Mouse (Mus musculus): ENCODE measurements around the gene Ube2h. TPM values are rescaled to one million over a fixed set of nuclear protein-coding genes. Genes with fewer than 3 reads are reported as not detected.

Gene Ube2h
- total and polyA plus RNA-seq, 2 experiments from 2014 or later: 30.4 to 31.9 TPM

DNA sequence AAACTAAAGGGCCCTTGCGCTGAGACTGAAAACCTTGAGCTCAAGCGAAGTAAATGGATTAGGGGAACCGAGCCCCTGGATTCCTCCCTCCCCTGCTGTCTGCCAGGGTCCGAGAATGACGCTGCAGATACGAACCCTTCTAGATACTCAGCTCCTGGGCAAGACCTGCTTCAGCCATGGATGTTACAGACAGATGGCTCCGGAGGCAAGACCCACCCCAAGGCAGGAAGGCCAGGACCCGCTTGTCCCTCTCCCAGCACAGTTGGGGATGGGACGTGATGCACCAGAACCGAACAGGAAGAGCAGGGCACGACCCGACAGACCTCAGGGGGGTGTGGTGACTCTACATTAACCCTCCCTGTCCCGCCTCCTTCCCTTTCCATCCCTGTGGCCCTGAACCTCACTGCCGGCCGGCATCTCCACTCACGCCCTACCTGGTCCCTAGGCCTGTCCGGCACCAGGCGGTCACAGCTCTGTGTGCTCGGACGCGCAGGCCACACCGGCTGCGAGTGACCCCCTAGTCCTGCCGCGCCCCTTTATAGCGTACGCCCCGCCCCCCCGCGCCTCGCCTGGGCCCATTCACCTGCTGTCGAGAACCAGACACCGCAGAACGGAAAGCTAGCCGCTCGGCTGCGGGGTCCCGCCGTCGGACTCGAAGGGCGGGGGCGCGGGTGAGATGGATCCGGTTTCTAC lies 129.0 kb downstream of the Ube2h start:
- WGBS: 1% methylated on average over 45 of the region's 45 CpGs
- H3K4me3 ChIP-seq (ENCODE audit: low read depth, low read length): peak overlapping the region; percentile 43
- peaks cover 8% of the 10 kb centered on the region for H3K4me1 ChIP-seq (ENCODE audit: control insufficient read depth, insufficient read depth)
- no peak for TF ChIP-seq CTCF (IDR thresholded peaks at IDR 0.05; ENCODE audit: low read depth)
- H3K27ac ChIP-seq (ENCODE audit: low read depth): no peak overlapping the region
- DNase-seq (ENCODE audit: low spot score) (no peak), ATAC-seq (ENCODE audit: insufficient read depth, low read depth) (no peak)
- H3K27me3 ChIP-seq (ENCODE audit: control insufficient read depth, insufficient read depth, low read length): peaks cover 100% of the 10 kb centered on the region
- no peak overlapping the region for H3K9ac ChIP-seq (replicated peaks; ENCODE audit: low read depth, low read length)
- H3K4me2 ChIP-seq (ENCODE audit: low read depth, low read length): peak overlapping the region; percentile 39
- H3K9me3 ChIP-seq (replicated peaks; ENCODE audit: control insufficient read depth, low read length): no peaks in the 10 kb centered on the region
- no peaks in the 10 kb centered on the region for H3K36me3 ChIP-seq (replicated peaks; ENCODE audit: control insufficient read depth, insufficient read depth, low read length)

DNA sequence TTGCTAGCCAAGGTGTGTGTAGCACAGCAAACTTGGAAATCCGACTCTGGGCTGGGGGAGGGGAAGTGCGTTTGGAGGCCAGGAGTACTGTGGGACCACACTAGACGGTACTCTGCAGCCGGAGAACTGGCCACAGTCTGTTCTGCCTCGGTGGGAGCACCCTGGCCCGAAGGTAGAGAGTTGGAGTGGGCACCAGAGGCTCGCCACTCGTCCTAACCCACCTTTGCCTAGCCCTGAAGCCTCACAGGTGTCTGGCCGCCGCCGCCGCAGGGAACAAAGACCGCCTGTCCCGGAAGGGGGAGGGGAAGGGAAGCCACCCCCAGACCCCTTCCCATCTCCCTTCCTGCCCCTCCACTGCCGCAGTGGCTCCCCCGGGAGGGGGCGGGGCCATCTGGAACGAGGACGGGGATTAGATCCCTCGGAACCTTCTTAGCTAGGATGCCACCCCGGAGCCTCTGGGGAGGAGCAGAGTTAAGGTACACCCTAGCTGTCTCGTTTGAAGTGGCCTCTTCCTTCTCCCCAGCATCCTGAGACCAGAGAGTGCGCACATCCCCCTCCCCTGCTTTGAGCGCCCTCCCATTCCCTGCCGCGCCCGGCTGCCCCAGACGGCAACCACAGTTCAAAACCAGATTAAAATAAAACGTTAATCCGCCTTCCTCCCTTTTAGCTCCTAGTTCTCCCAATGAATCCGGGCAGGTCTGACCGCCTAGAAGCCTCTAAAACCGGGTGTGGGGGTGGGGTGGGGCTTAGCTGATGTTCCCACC lies 129.7 kb downstream of the Ube2h start:
- ATAC-seq (ENCODE audit: insufficient read depth, low read depth) (no peak), DNase-seq (ENCODE audit: low spot score) (no peak)
- peak overlapping the region; percentile 53 for H3K4me2 ChIP-seq (ENCODE audit: low read depth, low read length)
- no peak overlapping the region for H3K27ac ChIP-seq (ENCODE audit: low read depth)
- peak overlapping the region; percentile 43 for H3K4me3 ChIP-seq (ENCODE audit: low read depth, low read length)
- H3K4me1 ChIP-seq (ENCODE audit: control insufficient read depth, insufficient read depth): peaks cover 8% of the 10 kb centered on the region
- TF ChIP-seq EP300 (IDR thresholded peaks at IDR 0.05; ENCODE audit: low read depth) (no peak), CTCF (IDR thresholded peaks at IDR 0.05; ENCODE audit: low read depth) (no peak)
- peaks cover 100% of the 10 kb centered on the region for H3K27me3 ChIP-seq (ENCODE audit: control insufficient read depth, insufficient read depth, low read length)
- H3K9ac ChIP-seq (replicated peaks; ENCODE audit: low read depth, low read length): no peak overlapping the region
- no peaks in the 10 kb centered on the region for H3K36me3 ChIP-seq (replicated peaks; ENCODE audit: control insufficient read depth, insufficient read depth, low read length)
- under 1% methylated on average over 32 of the region's 33 CpGs for WGBS
- no peaks in the 10 kb centered on the region for H3K9me3 ChIP-seq (replicated peaks; ENCODE audit: control insufficient read depth, low read length)

DNA sequence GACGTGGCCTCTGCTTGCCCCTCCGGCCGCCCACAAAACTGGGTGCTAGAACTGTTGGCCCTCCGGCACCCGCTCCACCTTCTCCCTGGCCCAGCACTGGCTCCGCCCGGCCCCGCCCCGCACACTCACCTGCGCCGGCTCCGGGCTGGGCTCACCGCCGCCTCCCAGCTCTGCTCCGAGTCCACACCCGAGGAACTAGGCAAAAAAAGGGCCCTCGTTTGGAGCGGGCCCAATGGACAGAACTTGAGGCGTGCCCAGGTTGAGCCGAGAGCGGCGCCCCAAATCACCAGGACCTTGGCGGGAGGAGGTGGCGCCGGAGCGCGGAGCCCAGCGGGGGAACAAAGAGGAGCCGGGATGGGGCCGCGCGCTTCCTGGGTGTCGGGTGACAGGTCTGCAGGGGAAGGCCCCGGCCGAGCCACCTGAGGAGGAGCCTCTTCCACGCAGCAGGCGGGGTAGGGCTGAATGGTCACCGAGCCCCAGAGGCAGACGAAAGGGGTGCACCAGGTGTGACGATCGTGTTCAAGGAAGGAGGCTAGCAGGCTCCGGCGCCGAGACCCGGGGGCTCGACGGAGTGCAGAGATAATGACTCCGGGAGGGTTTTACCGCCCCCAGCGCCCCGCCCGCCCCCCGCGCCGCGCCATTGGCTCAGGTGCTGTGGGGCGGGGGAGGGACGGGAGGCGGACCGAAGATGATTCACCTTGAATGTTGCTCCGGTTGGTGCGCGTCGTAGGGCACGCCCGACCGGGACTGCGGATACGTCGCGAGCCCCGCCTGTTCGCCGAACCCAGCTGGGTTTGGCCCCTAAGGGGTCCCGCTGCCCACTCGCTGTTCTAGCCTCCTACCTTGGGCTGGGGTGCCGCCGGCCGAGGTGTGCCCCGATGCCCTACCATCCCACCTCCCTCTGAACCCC lies 130.5 kb downstream of the Ube2h start:
- ATAC-seq (ENCODE audit: insufficient read depth, low read depth): no peak
- no peak for DNase-seq (ENCODE audit: low spot score)
- no peaks in the 10 kb centered on the region for H3K36me3 ChIP-seq (replicated peaks; ENCODE audit: control insufficient read depth, insufficient read depth, low read length)
- no peak overlapping the region for H3K27ac ChIP-seq (ENCODE audit: low read depth)
- H3K27me3 ChIP-seq (ENCODE audit: control insufficient read depth, insufficient read depth, low read length): peaks cover 100% of the 10 kb centered on the region
- peak overlapping the region; percentile 43 for H3K4me3 ChIP-seq (ENCODE audit: low read depth, low read length)
- peaks cover 8% of the 10 kb centered on the region for H3K4me1 ChIP-seq (ENCODE audit: control insufficient read depth, insufficient read depth)
- no peak for TF ChIP-seq CTCF (IDR thresholded peaks at IDR 0.05; ENCODE audit: low read depth)
- no peak for TF ChIP-seq EP300 (IDR thresholded peaks at IDR 0.05; ENCODE audit: low read depth)
- WGBS: under 1% methylated on average over 74 of the region's 80 CpGs
- peak overlapping the region; percentile 53 for H3K4me2 ChIP-seq (ENCODE audit: low read depth, low read length)
- H3K9ac ChIP-seq (replicated peaks; ENCODE audit: low read depth, low read length): no peak overlapping the region
- no peaks in the 10 kb centered on the region for H3K9me3 ChIP-seq (replicated peaks; ENCODE audit: control insufficient read depth, low read length)

DNA sequence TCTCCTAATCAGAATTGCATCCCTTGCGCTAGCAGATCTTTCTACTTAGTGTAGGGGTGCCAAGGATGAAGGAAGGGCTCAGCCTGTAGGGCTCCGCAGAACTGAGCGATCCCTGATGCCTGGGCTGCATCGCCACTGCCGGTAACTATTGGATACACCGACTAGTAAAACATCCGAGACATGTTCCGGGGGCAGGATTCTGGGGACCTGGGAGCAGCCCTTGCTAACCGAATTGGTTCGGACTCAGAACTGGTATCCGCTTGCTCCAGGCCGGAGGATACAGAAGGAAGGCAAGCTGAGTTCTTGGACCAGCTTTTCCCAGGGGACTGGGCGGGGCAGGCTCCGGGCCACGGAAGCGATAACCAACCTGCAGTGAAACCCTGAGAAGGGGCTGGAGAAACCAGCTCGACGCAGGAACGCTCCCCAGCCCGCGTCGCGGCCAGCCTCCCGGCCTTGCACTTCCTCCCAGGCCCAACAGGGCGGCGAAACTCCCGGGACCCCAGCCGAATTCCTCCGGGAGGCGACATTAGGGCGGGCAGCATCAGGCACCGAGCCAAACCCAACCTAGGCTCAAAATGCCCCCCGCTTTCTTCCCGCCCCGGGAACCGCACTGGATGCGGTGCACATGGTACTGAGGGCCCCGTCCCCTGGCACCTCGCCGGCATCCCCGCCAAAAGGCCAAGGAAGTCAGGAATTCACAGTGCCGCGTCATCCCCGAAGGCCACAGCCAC lies 131.4 kb downstream of the Ube2h start:
- ATAC-seq (ENCODE audit: insufficient read depth, low read depth): no peak

DNA sequence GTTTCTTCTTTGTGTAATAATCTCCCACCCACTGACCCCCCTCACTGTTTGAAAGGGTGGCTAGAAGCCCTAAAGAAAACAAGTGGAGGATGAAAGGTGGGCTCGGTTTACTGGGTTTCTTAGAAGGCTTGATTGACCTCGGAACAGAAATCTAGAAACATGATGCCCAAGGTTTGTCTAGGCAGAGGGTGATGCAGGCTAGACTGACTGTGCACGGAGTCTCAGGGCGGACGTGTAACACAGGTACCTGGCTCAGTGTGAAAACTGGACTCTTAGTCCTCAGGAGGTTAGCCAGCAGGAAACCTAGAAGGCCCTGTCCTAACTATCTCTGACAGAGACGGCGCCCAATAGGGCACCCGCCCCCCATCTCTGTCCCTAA lies 131.9 kb downstream of the Ube2h start:
- Histone ChIP-seq H3K4me3 (ENCODE audit: low read depth, low read length) (no peak overlapping the region), H3K27ac (ENCODE audit: low read depth) (no peak overlapping the region), H3K36me3 (replicated peaks; ENCODE audit: control insufficient read depth, insufficient read depth, low read length) (no peaks in the 10 kb centered on the region), H3K4me2 (ENCODE audit: low read depth, low read length) (no peak overlapping the region), H3K9me3 (replicated peaks; ENCODE audit: control insufficient read depth, low read length) (no peaks in the 10 kb centered on the region), H3K9ac (replicated peaks; ENCODE audit: low read depth, low read length) (no peak overlapping the region), H3K4me1 (ENCODE audit: control insufficient read depth, insufficient read depth) (peaks cover 8% of the 10 kb centered on the region), H3K27me3 (ENCODE audit: control insufficient read depth, insufficient read depth, low read length) (peaks cover 93% of the 10 kb centered on the region)
- 19% methylated on average over 8 of the region's 8 CpGs for WGBS
- ATAC-seq (ENCODE audit: insufficient read depth, low read depth): no peak
- no peak for DNase-seq (ENCODE audit: low spot score)
- TF ChIP-seq CTCF (IDR thresholded peaks at IDR 0.05; ENCODE audit: low read depth) (no peak), EP300 (IDR thresholded peaks at IDR 0.05; ENCODE audit: low read depth) (no peak)

More for the DNA sequence above, 131.4 kb downstream of the Ube2h start:
- Histone ChIP-seq H3K9me3 (replicated peaks; ENCODE audit: control insufficient read depth, low read length) (no peaks in the 10 kb centered on the region), H3K4me1 (ENCODE audit: control insufficient read depth, insufficient read depth) (peaks cover 8% of the 10 kb centered on the region), H3K4me2 (ENCODE audit: low read depth, low read length) (peak overlapping the region; percentile 53), H3K9ac (replicated peaks; ENCODE audit: low read depth, low read length) (no peak overlapping the region), H3K27ac (ENCODE audit: low read depth) (no peak overlapping the region), H3K27me3 (ENCODE audit: control insufficient read depth, insufficient read depth, low read length) (peaks cover 97% of the 10 kb centered on the region), H3K36me3 (replicated peaks; ENCODE audit: control insufficient read depth, insufficient read depth, low read length) (no peaks in the 10 kb centered on the region), H3K4me3 (ENCODE audit: low read depth, low read length) (peak overlapping the region; percentile 43)
- WGBS: 2% methylated on average over 44 of the region's 44 CpGs
- no peak for DNase-seq (ENCODE audit: low spot score)
- TF ChIP-seq EP300 (IDR thresholded peaks at IDR 0.05; ENCODE audit: low read depth) (no peak), CTCF (IDR thresholded peaks at IDR 0.05; ENCODE audit: low read depth) (no peak)
